Mouse (Mus musculus) adrenal gland, adult 10 weeks (tissue): ENCODE measurements around the gene Timm13. TPM values are rescaled to one million over a fixed set of nuclear protein-coding genes. Genes with fewer than 3 reads are reported as not detected.

ENCODE experiments used
- polyA plus RNA-seq: library from polyadenylated mRNA; stranded (reverse); fragments of 350-450 nt; fragmentation: Illumina TruSeq; extraction: RNeasy Lipid Tissue Mini Kit (QIAGEN cat#74804); gene quantifications from one replicate; pipeline ENCODE4 v1.2.3, GENCODE M21; 2014; ENCODE audit warnings: low read depth, low replicate concordance

Gene Timm13
- not detected for polyA plus RNA-seq

DNA sequence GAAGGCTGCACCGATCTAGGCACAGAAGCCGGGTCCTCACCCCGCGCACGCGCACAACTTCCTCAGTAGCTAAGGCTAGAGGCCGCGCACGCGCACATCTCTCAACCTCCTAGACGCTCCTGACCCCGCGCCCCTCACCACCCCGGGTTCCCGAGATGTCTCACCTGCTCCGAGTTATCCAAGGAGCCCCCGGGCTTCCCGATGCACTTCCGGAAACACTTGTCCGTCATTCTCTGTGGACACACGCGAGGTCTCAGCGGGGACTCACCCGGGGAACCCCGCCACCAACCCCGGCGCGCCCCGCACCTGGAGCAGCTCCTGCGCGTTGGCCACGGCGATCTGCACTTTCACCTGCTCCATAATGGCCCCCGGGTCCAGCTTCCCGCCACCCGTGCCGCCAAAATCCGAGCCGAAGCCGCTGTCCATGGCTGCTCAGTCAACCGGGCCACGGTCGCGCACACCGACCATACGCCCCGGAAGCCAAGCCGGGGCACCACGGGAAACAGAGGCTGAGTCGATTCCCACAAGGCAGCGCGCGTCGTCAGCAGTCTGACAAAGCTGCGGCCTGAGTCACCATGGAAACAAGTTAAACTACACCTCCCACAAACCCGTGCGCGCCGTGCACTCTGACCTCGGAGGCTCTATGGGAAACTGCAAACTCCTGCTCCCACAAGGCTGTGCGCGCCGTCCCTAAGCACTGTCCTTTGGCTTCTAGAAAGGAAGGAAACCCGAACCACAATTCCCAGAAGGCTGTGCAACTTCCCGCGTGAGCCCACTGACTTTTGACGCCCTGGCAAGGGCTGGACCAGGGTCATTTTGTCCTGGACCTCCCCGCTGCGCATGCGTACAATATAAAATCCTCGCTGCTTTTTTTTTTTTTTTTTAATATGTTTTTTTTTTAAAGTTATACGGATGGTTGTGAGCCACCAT, at the start of gene Timm13:
Timm13 (minus strand) TSS at position 652 of the 930 bp plus-strand sequence.

GRCm38 (mm10) chr10:80929299-80930226, 28.8 kb upstream of the Timm13 start, which contains the start of gene Gadd45b:
Gene Gadd45b, plus strand, starts transcription at chr10:80930073.

DNA sequence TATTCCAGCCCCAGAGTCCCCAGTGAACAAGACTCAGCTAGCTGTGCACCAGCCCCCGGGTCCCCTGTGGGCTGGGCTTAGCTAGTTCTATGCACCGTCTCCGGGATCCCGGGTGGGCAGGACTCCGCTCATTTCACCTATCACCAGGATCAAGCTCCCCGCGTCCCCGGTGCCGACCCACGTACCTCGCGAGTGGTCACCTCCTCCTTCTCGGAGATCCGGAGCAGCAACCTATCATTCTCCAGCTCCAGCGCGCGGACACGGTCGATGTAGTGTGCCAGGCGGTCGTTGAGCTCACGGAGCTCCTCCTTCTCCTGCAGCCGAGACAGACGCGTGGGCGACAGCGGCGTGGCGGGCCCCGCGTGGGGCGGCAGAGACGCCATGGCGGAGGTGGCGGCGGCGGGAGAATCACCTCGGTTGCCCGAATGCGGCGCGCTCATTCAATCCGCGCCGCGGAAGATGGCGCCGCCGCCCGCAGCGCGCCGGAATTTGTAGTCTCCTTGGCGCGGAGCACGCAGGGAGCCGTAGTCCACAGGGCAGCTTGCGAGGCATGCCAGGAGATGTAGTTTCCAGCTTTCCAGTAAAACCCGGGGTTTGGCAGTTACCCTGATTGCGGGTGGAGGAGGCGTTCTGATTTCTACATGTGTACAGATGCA, 17.1 kb upstream of the Timm13 start, which contains the start of gene Lmnb2:
Lmnb2 (minus strand) TSS at position 467 of the 656 bp plus-strand sequence.

GRCm38 (mm10) chr10:80871581-80871980, 29.2 kb downstream of the Timm13 start, which contains the start of gene Tmprss9:
Gene Tmprss9, plus strand, starts transcription at chr10:80871848.

GRCm38 (mm10) chr10:80854913-80855748, 45.6 kb downstream of the Timm13 start, which contains the start of the genes Lsm7 and Sppl2b:
Gene Lsm7, minus strand, starts transcription at chr10:80855209.
Gene Sppl2b, plus strand, starts transcription at chr10:80855275.

Other genes starting within 250 kb of the Timm13 start
- gene Btbd2, start 243.9 kb downstream of the Timm13 start, polyA plus RNA-seq, result 0.58 TPM
- 3.6 TPM for gene Mknk2, start 222.9 kb downstream of the Timm13 start, polyA plus RNA-seq
- 3.9 TPM for gene Mob3a, start 199.0 kb downstream of the Timm13 start, polyA plus RNA-seq
- not detected for gene Izumo4, start 198.8 kb downstream of the Timm13 start, polyA plus RNA-seq
- 9.3 TPM for gene Ap3d1, start 158.7 kb downstream of the Timm13 start, polyA plus RNA-seq
- gene Dot1l, start 145.8 kb downstream of the Timm13 start, polyA plus RNA-seq, result 3.6 TPM
- 2.6 TPM for gene Sf3a2, start 102.8 kb downstream of the Timm13 start, polyA plus RNA-seq
- gene Plekhj1, start 102.3 kb downstream of the Timm13 start, polyA plus RNA-seq, result 2.5 TPM
- gene Amh, start 95.7 kb downstream of the Timm13 start, polyA plus RNA-seq, result not detected
- not detected for gene Jsrp1, start 87.5 kb downstream of the Timm13 start, polyA plus RNA-seq
- gene Oaz1, start 74.3 kb downstream of the Timm13 start, polyA plus RNA-seq, result 163 TPM
- gene Lingo3, start 56.9 kb downstream of the Timm13 start, polyA plus RNA-seq, result 0.76 TPM
- 3.7 TPM for gene Lsm7, start 45.8 kb downstream of the Timm13 start, polyA plus RNA-seq
- not detected for gene Sppl2b, start 45.7 kb downstream of the Timm13 start, polyA plus RNA-seq
- gene Tmprss9, start 29.1 kb downstream of the Timm13 start, polyA plus RNA-seq, result not detected
- 0.23 TPM for gene Lmnb2, start 17.3 kb upstream of the Timm13 start, polyA plus RNA-seq
- 28.2 TPM for gene Gadd45b, start 29.1 kb upstream of the Timm13 start, polyA plus RNA-seq
- 10.1 TPM for gene Gng7, start 114.0 kb upstream of the Timm13 start, polyA plus RNA-seq
- gene Diras1, start 124.7 kb upstream of the Timm13 start, polyA plus RNA-seq, result 0.93 TPM
- gene Slc39a3, start 136.5 kb upstream of the Timm13 start, polyA plus RNA-seq, result 1.7 TPM
- gene Sgta, start 159.2 kb upstream of the Timm13 start, polyA plus RNA-seq, result 2.3 TPM
- not detected for gene Thop1, start 169.1 kb upstream of the Timm13 start, polyA plus RNA-seq
- not detected for gene Creb3l3, start 197.9 kb upstream of the Timm13 start, polyA plus RNA-seq
- 3.4 TPM for gene Map2k2, start 204.9 kb upstream of the Timm13 start, polyA plus RNA-seq
- 28.7 TPM for gene Zbtb7a, start 234.3 kb upstream of the Timm13 start, polyA plus RNA-seq